Mouse (Mus musculus) left cerebral cortex, adult 9 months (tissue): Measurements from ENCODE around the gene Kif7.
A peak's percentile ranks its signal among the peaks of the same experiment; 100 is the strongest.

ENCODE experiments used
- DNase-seq, 2 experiments: peaks; one replicate each; pipeline ENCODE4 v3.0.0; 2022; ENCODE audit warnings: low spot score in 2 of 2

Gene Kif7

GRCm38 (mm10) chr7:79727091-79727490 is 11.6 kb upstream of the Kif7 start:
- DNase-seq, result peak in 1 of 2 experiments; percentile 42

GRCm38 (mm10) chr7:79721386-79721977 is 6.0 kb upstream of the Kif7 start:
- no peak for DNase-seq

DNA sequence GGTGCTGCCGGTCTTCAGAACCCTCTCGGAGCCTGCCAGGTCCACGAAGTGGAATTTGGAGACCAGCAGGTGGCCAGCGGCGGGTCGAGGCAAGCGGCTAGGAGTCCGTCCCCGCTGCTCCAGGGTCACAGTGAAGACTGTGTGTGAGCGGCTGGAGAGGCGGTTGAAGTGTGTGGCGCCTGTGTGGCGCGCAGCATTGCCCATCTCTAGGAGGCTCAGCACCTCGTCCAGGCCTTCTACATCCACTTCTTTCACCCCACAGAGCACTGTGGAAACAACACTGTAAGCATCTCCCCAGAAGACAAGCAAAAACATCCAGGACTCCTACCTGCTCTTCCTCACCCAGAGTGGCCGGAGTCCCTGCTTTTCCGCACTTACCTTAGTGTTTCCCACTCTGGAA is 4.7 kb downstream of the Kif7 start:
- no peak for DNase-seq

DNA sequence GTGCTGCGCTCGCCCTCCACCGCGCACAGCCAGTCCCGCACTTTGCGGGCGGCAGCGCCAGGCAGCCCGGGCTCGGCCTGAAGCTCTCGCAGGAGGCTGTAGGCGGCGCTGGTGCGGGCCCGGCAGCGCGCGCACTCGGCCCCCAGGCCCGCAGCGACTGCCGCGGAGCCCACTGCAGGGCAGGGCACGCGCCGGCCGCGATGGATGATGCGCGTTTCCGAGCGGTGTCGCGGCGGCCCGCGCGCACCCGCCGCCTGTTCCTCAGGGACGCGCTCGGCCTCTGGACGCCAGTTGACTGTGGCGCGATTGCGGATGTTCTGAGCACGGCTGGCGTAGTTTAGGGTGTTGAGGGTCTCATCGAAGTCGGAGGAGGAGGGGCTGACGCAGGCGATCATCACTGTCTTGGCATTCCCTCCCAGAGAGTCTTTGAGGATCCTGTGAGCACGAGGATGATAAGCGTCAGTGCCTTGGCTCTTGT is 5.4 kb downstream of the Kif7 start:
- DNase-seq, result no peak

DNA sequence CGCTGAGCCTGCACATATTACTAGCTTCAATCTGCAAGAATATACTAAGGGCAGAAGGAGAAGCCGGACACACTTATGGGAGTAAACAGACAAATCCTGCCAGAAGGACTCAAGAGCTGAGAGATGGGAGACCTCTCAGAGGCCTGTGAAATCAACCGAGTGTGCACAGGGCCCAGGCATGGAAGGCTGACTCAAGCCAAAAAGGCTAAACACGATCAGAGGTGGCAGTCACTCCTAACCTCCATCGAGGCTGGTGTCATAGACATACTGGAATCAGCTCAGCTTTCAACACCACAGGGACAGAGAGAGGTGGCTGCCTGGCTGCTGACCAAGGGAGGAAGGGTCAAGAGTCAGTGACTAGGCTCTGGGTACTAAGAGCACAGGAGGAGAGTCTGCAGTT is 10.3 kb downstream of the Kif7 start:
- no peak for DNase-seq

GRCm38 (mm10) chr7:79702755-79703154 is 12.8 kb downstream of the Kif7 start:
- no peak for DNase-seq

DNA sequence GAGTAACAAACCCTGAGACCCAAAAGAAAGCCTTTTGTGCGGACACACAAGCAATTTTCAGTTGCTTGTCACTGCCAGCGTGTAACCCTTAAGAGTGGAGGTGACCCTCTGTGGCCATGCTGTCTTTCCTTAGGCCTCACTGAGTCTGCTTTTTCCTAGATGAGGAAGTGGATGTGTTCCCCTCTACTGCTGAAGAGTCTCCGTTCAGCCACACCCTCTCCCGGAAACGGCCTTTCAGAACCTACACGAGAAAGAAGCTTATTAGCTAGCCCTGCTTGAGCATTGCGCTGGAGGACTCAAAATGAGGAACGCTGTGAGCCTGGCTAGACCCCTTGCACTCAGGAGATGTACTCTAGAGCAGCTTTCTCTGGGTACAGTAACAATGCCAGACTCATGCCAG is 19.0 kb downstream of the Kif7 start:
- DNase-seq, result no peak

DNA sequence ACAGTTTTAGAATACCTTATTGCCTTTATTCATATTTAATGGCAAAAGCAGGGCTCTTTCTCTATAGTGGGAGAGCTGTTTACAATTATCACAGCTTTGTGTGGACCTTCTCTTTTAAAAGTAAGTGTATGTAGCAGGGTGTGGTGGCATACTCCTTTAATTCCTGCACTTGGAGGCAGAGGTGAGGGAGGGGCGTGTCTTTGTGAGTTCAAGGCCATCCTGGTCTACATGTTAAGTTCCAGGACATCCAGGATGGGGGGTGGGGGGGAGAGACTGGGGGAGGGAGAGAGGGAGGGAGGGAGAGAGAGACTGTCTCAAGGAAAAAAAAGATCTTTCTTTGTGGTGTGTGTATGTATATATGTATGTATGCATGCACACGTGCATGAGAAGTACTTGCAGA is 35.3 kb downstream of the Kif7 start:
- DNase-seq, result no peak

- DNase-seq, result no peak
Measured at GRCm38 (mm10) chr7:79679186-79679585, 36.3 kb downstream of the Kif7 start.

DNA sequence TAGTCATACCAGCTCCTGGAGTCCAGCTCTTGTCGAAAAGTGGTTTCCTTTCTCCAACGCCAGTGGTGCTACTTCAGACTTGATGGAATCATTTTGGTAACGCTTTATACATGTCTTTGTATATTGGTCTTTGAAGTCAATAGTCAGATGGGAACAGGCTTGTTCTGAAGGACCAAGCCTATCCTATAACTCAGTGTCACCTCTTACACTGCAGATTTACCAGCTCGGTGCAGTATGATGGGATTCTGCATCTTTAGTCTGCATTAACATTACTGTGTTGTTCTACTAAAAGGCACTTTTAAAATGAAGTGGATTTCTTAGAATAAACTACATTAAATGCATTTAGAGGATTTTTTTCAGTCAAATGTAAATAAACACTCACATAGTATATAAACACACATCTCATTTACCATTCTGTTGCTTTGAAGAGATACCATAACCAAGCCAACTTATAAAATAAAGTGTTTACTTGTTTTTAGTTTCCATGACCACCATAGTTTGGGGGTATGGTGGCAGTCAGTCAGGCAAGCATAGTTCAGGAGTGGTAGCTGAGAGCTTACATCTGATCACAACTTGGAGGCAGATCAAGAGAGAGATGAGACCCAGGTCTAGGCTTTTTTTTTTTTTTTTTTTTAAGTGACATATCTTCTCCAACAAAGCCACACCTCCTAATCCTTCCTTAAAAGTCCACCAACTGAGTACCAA is 44.5 kb downstream of the Kif7 start:
- DNase-seq, result no peak

GRCm38 (mm10) chr7:79666690-79667089 is 48.8 kb downstream of the Kif7 start:
- no peak for DNase-seq

DNA sequence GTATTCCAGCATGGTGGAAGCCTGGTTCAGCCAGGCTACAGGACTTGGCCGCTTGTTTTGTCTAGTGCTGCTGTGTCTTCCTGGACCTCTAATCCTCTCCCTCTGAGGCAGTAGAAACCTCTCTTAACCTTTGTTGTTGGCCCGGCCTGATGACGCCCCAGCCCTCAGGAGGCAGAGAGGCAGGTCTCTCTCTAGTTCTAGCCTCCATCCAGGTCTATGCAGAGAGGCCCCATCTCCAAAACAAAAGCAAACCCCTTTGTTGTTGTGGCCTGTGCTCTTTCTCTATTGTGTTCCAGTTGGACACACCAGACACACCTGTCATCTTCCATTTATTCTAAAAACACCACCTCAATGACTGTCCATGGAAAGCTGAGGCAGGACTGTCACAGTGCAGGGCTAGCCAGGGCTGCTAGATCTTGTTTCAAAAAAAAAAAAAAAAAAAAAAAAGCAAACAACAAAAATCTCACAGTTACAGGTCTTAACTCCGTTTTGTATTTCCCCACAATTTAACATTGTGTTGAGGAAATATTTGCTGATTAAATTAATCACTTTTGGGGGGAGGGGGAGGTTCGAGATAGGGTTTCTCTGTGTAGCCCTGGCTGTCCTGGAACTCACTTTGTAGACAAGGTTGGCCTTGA is 54.1 kb downstream of the Kif7 start:
- no peak for DNase-seq

DNA sequence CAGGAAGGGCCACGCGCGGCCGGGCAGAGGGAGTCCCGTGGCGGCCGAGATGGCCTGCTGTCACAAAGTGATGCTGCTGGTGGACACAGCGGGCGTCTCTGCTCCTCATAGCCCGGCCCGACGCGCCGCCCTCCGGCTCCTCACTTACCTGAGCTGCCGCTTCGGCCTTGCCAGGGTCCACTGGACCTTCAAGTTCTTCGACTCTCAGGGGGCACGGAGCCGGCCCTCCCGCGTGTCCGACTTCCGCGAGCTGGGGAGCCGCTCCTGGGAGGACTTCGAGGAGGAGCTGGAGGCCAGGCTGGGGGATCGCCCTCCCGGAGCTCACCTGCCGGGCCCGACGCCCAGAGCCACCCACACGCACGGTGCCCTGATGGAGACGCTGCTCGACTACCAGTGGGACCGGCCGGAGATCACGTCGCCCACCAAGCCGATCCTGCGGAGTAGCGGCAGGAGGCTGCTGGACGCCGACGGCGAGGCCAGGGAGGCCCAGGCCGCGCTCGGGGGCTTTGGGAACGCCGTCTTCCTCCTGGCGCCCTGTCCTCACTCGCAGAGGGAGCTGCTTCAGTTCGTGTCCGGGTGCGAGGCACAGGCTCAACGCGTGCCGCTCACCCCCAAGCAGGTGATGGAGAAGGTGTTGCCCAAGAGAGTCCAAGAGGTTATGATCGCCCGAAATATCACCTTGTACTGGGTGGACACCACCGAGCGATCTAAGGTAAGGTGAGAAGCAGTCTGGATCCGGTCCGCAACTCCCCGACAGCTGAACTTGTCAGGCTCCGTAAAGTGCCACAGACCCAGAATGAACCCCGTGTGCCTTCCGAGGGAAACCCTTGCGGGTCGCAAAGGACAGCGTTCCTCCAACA is 55.0 kb downstream of the Kif7 start:
- no peak for DNase-seq

- DNase-seq, result peak; percentile 92 to 96
Measured at GRCm38 (mm10) chr7:79659578-79660290, 55.8 kb downstream of the Kif7 start, which contains the start of gene Ticrr. TSS of gene Ticrr (plus strand) at chr7:79660196.

GRCm38 (mm10) chr7:79654586-79654985 is 60.9 kb downstream of the Kif7 start:
- DNase-seq, result no peak

DNA sequence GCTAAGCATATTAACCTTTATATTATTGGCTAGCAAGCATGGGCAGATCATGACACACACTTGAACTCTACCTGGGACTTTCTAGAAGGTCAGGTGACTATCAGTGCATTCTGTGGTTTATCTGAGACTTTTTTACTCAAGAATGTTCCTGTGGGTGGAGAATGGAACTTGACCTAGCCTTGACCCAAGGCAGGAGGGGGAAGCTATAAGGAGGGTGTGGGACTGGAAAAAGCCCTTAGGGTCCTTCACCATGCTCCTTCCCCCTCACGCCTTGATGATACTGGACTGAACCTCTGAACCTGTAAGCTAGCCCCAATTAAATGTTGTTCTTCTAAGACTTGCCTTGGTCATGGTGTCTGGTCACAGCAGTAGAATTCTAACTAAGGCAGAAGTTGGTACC is 61.3 kb downstream of the Kif7 start:
- DNase-seq, result no peak

GRCm38 (mm10) chr7:79649005-79649404 is 66.5 kb downstream of the Kif7 start:
- peak in 1 of 2 experiments; percentile 65 for DNase-seq
